In the genomic region with DNA sequence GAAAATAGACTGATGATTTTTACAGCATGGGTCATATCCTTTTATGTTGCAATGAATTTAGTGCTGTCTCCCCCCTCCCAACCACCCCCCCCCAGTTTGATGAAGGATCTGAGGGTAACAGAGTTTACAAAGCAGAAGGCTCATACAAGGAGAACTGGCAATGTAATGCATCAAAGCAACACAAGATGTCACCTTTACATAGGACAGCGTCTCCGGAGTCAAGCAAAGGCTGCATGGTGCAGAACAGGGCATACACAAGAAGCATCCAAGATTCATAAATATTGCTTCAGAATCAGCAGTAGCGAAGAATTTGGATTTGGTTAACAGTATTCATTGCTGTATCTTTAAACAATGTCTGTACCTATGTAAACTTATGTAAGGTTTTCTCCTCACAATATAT, we compare ENCODE assay signal across 15 mouse cellular contexts.
A peak's percentile ranks its signal among the peaks of the same experiment; 100 is the strongest.
DNase-seq lines count a peak whose midpoint lies in the region; ATAC-seq and TF ChIP-seq lines count a peak whose summit lies in the region.
"Had no signal": no experiment of that assay in that cellular context is flagged by ENCODE, and none has a peak within 500 bp of the region (broad histone marks: within the 10 kb centered on the region; RNA-seq: fewer than 3 reads in every experiment).

No protein-coding gene starts in this region.

- no peaks in the 10 kb centered on the region for H3K27me3 ChIP-seq in midbrain, postnatal 0 days (ENCODE audit: insufficient read depth, low read length)
- no peaks in the 10 kb centered on the region for H3K27me3 ChIP-seq in midbrain, embryonic 15.5 days (replicated peaks)
- H3K27me3 ChIP-seq in kidney, embryonic 15.5 days = no peaks in the 10 kb centered on the region
- H3K27me3 ChIP-seq: embryonic facial prominence, embryonic 12.5 days; lung, embryonic 15.5 days had no signal

- peak; percentile 76 for TF ChIP-seq CTCF in midbrain, postnatal 0 days (IDR thresholded peaks at IDR 0.05)

- no peak overlapping the region for H3K4me3 ChIP-seq in midbrain, postnatal 0 days (ENCODE audit: low read depth, low read length)
- no peak overlapping the region for H3K4me3 ChIP-seq in midbrain, embryonic 15.5 days
- no peak overlapping the region for H3K4me3 ChIP-seq in kidney, embryonic 15.5 days (replicated peaks)
- H3K4me3 ChIP-seq: embryonic facial prominence, embryonic 12.5 days; lung, embryonic 15.5 days had no signal

- no peaks in the 10 kb centered on the region for H3K4me1 ChIP-seq in midbrain, postnatal 0 days (ENCODE audit: insufficient read depth, low read length)
- H3K4me1 ChIP-seq in midbrain, embryonic 15.5 days = no peaks in the 10 kb centered on the region
- no peaks in the 10 kb centered on the region for H3K4me1 ChIP-seq in kidney, embryonic 15.5 days
- H3K4me1 ChIP-seq: embryonic facial prominence, embryonic 12.5 days; lung, embryonic 15.5 days had no signal

- H3K9ac ChIP-seq in midbrain, postnatal 0 days (replicated peaks; ENCODE audit: low read length, poor library complexity, severe bottlenecking) = no peak overlapping the region
- no peak overlapping the region for H3K9ac ChIP-seq in midbrain, embryonic 15.5 days
- no peak overlapping the region for H3K9ac ChIP-seq in kidney, embryonic 15.5 days
- H3K9ac ChIP-seq: embryonic facial prominence, embryonic 12.5 days; lung, embryonic 15.5 days had no signal

- ATAC-seq in midbrain, postnatal 0 days (ENCODE audit: low FRiP score) = no peak
- no peak for ATAC-seq in midbrain, embryonic 15.5 days (replicated peaks)
- no peak for ATAC-seq in kidney, embryonic 15.5 days (replicated peaks; ENCODE audit: low FRiP score)
- ATAC-seq: activated CD4-positive, CD25-positive, alpha-beta regulatory T cell, adult 4 months had no signal

- no peaks in the 10 kb centered on the region for H3K36me3 ChIP-seq in midbrain, postnatal 0 days (ENCODE audit: insufficient read depth, low read length)
- no peaks in the 10 kb centered on the region for H3K36me3 ChIP-seq in midbrain, embryonic 15.5 days (replicated peaks)
- no peaks in the 10 kb centered on the region for H3K36me3 ChIP-seq in kidney, embryonic 15.5 days
- H3K36me3 ChIP-seq: embryonic facial prominence, embryonic 12.5 days; lung, embryonic 15.5 days had no signal

- no peaks in the 10 kb centered on the region for H3K9me3 ChIP-seq in midbrain, postnatal 0 days (ENCODE audit: low read length)
- H3K9me3 ChIP-seq in midbrain, embryonic 15.5 days = no peaks in the 10 kb centered on the region
- no peaks in the 10 kb centered on the region for H3K9me3 ChIP-seq in kidney, embryonic 15.5 days (replicated peaks)
- H3K9me3 ChIP-seq: embryonic facial prominence, embryonic 12.5 days; lung, embryonic 15.5 days had no signal

- H3K4me2 ChIP-seq in midbrain, postnatal 0 days (ENCODE audit: low read depth, low read length, poor library complexity, severe bottlenecking) = no peak overlapping the region
- H3K4me2 ChIP-seq in midbrain, embryonic 15.5 days = no peak overlapping the region
- no peak overlapping the region for H3K4me2 ChIP-seq in kidney, embryonic 15.5 days
- H3K4me2 ChIP-seq: embryonic facial prominence, embryonic 12.5 days; lung, embryonic 15.5 days; midbrain, embryonic 11.5 days had no signal

- H3K27ac ChIP-seq in midbrain, postnatal 0 days (ENCODE audit: low read depth, low read length) = no peak overlapping the region
- no peak overlapping the region for H3K27ac ChIP-seq in midbrain, embryonic 15.5 days
- no peak overlapping the region for H3K27ac ChIP-seq in kidney, embryonic 15.5 days
- H3K27ac ChIP-seq: embryonic facial prominence, embryonic 12.5 days; lung, embryonic 15.5 days had no signal

- 84% methylated on average over 3 of the region's 3 CpGs for WGBS in midbrain, postnatal 0 days
- 78% methylated on average over 3 of the region's 3 CpGs for WGBS in midbrain, embryonic 15.5 days
- WGBS in kidney, embryonic 15.5 days = 83% methylated on average over 3 of the region's 3 CpGs

- peak; percentile 38 to 43 for DNase-seq in cerebellum, postnatal 14 days
- DNase-seq in cerebellum, postnatal 25 days = no peak
- peak; percentile 10 for DNase-seq in layer of hippocampus, adult 11-12 months (ENCODE audit: low spot score)
- DNase-seq in layer of hippocampus, adult 9-10 months (ENCODE audit: low spot score) = no peak
- peak; percentile 74 for DNase-seq in midbrain, postnatal 0 days (ENCODE audit: low spot score)
- peak; percentile 28 for DNase-seq in retina, postnatal 1 day
- DNase-seq: cerebellum, adult 11-12 months; liver; spleen, adult 18-20 months had no signal

Comparison
In these comparisons a context has a peak if more than half of its experiments do, and no peak if none do; other contexts are left out.
1. DNase-seq: peak in cerebellum, postnatal 14 days (2 of 2), layer of hippocampus, adult 11-12 months (single experiment), midbrain, postnatal 0 days (single experiment) and retina, postnatal 1 day (single experiment); none in cerebellum, postnatal 25 days (0 of 2) and layer of hippocampus, adult 9-10 months (single experiment).